Mouse (Mus musculus): Measurements from ENCODE around the gene Slc45a1. TPM values are rescaled to one million over a fixed set of nuclear protein-coding genes. Genes with fewer than 3 reads are reported as not detected.

The Slc45a1 gene
- polyA plus RNA-seq, 1 experiment, result 0.21 TPM

- TF ChIP-seq POLR2A (IDR thresholded peaks at IDR 0.05; ENCODE audit: borderline replicate concordance, low read depth, low read length), result no peak
- TF ChIP-seq CTCF (IDR thresholded peaks at IDR 0.05; ENCODE audit: low read depth, low read length), result no peak
- no peaks in the 10 kb centered on the region for H3K4me1 ChIP-seq (ENCODE audit: control insufficient read depth, insufficient read depth, low read length)
- H3K27ac ChIP-seq (ENCODE audit: insufficient read depth, low read depth, low read length), result no peak overlapping the region
- H3K4me3 ChIP-seq (ENCODE audit: insufficient read depth, low read length), result no peak overlapping the region
Measured at GRCm38 (mm10) chr4:150685043-150685777, 33.2 kb upstream of the Slc45a1 start.

- Histone ChIP-seq H3K4me1 (ENCODE audit: control insufficient read depth, insufficient read depth, low read length) (no peaks in the 10 kb centered on the region), H3K4me3 (ENCODE audit: insufficient read depth, low read length) (no peak overlapping the region), H3K27ac (ENCODE audit: insufficient read depth, low read depth, low read length) (no peak overlapping the region)
- TF ChIP-seq CTCF (IDR thresholded peaks at IDR 0.05; ENCODE audit: low read depth, low read length) (no peak), POLR2A (IDR thresholded peaks at IDR 0.05; ENCODE audit: borderline replicate concordance, low read depth, low read length) (no peak)
Measured at GRCm38 (mm10) chr4:150680373-150680772, 28.4 kb upstream of the Slc45a1 start.

DNA sequence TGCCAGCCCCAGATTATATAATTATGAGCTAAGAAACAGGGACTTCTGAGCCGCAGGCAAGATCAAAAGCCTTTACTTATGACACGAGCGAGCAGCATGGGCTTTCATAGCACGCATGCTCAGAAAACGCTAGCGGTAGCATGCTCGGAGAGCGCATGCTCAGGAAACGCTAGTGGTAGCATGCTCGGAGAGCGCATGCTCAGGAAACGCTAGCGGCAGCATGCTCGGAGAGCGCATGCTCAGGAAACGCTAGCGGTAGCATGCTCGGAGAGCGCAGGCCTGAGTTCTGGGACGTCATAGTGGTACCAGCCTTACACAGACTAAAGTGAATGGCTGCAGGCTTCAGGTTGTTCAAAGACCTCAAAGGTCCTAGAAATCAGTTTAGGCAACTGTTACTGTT is 26.8 kb upstream of the Slc45a1 start:
- Histone ChIP-seq H3K4me3 (ENCODE audit: insufficient read depth, low read length) (no peak overlapping the region), H3K4me1 (ENCODE audit: control insufficient read depth, insufficient read depth, low read length) (no peaks in the 10 kb centered on the region), H3K27ac (ENCODE audit: insufficient read depth, low read depth, low read length) (no peak overlapping the region)
- TF ChIP-seq POLR2A (IDR thresholded peaks at IDR 0.05; ENCODE audit: borderline replicate concordance, low read depth, low read length), result no peak
- TF ChIP-seq CTCF (IDR thresholded peaks at IDR 0.05; ENCODE audit: low read depth, low read length), result no peak

GRCm38 (mm10) chr4:150677846-150678224 is 25.9 kb upstream of the Slc45a1 start:
- H3K27ac ChIP-seq (ENCODE audit: insufficient read depth, low read depth, low read length), result no peak overlapping the region
- H3K4me3 ChIP-seq (ENCODE audit: insufficient read depth, low read length), result no peak overlapping the region
- TF ChIP-seq POLR2A (IDR thresholded peaks at IDR 0.05; ENCODE audit: borderline replicate concordance, low read depth, low read length) (no peak), CTCF (IDR thresholded peaks at IDR 0.05; ENCODE audit: low read depth, low read length) (no peak)
- H3K4me1 ChIP-seq (ENCODE audit: control insufficient read depth, insufficient read depth, low read length), result no peaks in the 10 kb centered on the region

- Histone ChIP-seq H3K4me1 (ENCODE audit: control insufficient read depth, insufficient read depth, low read length) (peaks cover 5% of the 10 kb centered on the region), H3K4me3 (ENCODE audit: insufficient read depth, low read length) (no peak overlapping the region), H3K27ac (ENCODE audit: insufficient read depth, low read depth, low read length) (no peak overlapping the region)
- TF ChIP-seq POLR2A (IDR thresholded peaks at IDR 0.05; ENCODE audit: borderline replicate concordance, low read depth, low read length) (no peak), CTCF (IDR thresholded peaks at IDR 0.05; ENCODE audit: low read depth, low read length) (no peak)
Measured at GRCm38 (mm10) chr4:150677126-150677845, 25.3 kb upstream of the Slc45a1 start.

GRCm38 (mm10) chr4:150676029-150676428 is 24.1 kb upstream of the Slc45a1 start:
- TF ChIP-seq CTCF (IDR thresholded peaks at IDR 0.05; ENCODE audit: low read depth, low read length) (no peak), POLR2A (IDR thresholded peaks at IDR 0.05; ENCODE audit: borderline replicate concordance, low read depth, low read length) (no peak)
- Histone ChIP-seq H3K4me1 (ENCODE audit: control insufficient read depth, insufficient read depth, low read length) (peaks cover 5% of the 10 kb centered on the region), H3K4me3 (ENCODE audit: insufficient read depth, low read length) (no peak overlapping the region), H3K27ac (ENCODE audit: insufficient read depth, low read depth, low read length) (no peak overlapping the region)

DNA sequence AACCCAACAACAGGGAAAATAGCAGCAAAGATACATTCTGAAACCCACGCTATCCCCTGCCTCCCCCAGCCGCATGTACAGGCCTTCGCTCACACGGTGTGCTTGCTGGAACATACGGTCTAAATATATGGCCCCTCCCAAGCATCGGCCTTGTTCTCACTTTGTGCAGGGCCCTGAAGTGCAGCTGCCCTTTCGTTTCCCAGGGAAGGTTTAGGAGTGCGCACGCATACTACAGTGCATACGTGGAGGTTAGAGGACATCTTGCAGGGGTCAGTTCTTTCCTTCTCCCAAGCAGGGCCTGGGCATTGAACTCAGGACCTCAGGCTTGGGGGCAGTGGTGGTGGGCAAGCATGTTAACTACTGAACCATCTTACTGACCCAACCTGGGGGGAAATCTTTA is 23.3 kb upstream of the Slc45a1 start:
- no peak overlapping the region for H3K4me3 ChIP-seq (ENCODE audit: insufficient read depth, low read length)

DNA sequence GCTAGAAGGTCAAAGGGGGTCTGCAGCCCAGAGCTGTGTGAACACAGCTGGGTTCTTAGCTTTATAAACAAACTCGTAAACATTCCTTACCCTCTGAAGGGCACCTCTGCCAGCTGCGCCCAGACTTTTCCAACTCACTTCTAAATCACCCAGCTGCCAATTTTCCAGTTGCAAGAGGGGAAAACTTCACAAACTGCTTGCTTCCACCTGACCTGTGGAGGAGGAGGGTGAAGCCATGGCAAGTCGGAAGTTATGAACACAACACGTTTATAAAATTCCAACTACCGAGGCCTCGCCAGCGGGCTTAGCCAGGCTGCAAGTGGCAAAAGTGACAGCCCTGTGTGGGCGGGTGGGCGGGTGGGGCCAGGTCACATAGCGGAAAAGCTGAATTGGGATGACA is 13.8 kb upstream of the Slc45a1 start:
- H3K27ac ChIP-seq (ENCODE audit: insufficient read depth, low read depth, low read length), result no peak overlapping the region
- H3K4me1 ChIP-seq (ENCODE audit: control insufficient read depth, insufficient read depth, low read length), result no peaks in the 10 kb centered on the region
- H3K4me3 ChIP-seq (ENCODE audit: insufficient read depth, low read length), result no peak overlapping the region
- TF ChIP-seq POLR2A (IDR thresholded peaks at IDR 0.05; ENCODE audit: borderline replicate concordance, low read depth, low read length) (no peak), CTCF (IDR thresholded peaks at IDR 0.05; ENCODE audit: low read depth, low read length) (no peak)

More for the DNA sequence above, 23.3 kb upstream of the Slc45a1 start:
- TF ChIP-seq CTCF (IDR thresholded peaks at IDR 0.05; ENCODE audit: low read depth, low read length) (no peak), POLR2A (IDR thresholded peaks at IDR 0.05; ENCODE audit: borderline replicate concordance, low read depth, low read length) (no peak)
- H3K27ac ChIP-seq (ENCODE audit: insufficient read depth, low read depth, low read length), result no peak overlapping the region
- H3K4me1 ChIP-seq (ENCODE audit: control insufficient read depth, insufficient read depth, low read length), result peaks cover 5% of the 10 kb centered on the region

DNA sequence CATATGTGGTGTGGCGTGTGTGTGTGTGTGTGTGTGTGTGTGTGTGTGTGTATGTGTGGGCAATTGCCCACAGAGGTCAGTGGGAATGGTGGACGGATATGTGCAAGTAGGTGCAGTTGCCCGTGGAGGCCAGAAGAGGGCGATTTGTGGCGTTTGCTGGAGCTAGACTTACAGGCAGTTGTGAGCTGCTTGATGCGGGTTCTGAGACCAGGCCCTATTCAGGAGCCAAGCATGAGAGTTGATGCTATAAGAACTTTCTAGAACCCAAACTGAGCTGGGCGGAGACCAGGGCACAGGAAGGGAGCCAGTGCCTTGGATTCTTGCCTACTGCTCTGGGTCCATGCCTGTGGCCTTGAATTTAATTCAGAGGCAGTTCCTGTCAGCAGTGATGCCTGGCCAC is 12.8 kb upstream of the Slc45a1 start:
- Histone ChIP-seq H3K4me3 (ENCODE audit: insufficient read depth, low read length) (no peak overlapping the region), H3K4me1 (ENCODE audit: control insufficient read depth, insufficient read depth, low read length) (no peaks in the 10 kb centered on the region), H3K27ac (ENCODE audit: insufficient read depth, low read depth, low read length) (no peak overlapping the region)
- TF ChIP-seq POLR2A (IDR thresholded peaks at IDR 0.05; ENCODE audit: borderline replicate concordance, low read depth, low read length) (no peak), CTCF (IDR thresholded peaks at IDR 0.05; ENCODE audit: low read depth, low read length) (peak; percentile 22; the same call in 1 of the 2 replicates)

GRCm38 (mm10) chr4:150663192-150663591 is 11.2 kb upstream of the Slc45a1 start:
- Histone ChIP-seq H3K4me3 (ENCODE audit: insufficient read depth, low read length) (no peak overlapping the region), H3K27ac (ENCODE audit: insufficient read depth, low read depth, low read length) (no peak overlapping the region), H3K4me1 (ENCODE audit: control insufficient read depth, insufficient read depth, low read length) (no peaks in the 10 kb centered on the region)
- no peak for TF ChIP-seq POLR2A (IDR thresholded peaks at IDR 0.05; ENCODE audit: borderline replicate concordance, low read depth, low read length)
- TF ChIP-seq CTCF (IDR thresholded peaks at IDR 0.05; ENCODE audit: low read depth, low read length), result peak; percentile 76

All from bone marrow macrophage, adult 2 months (primary cell).